Mouse (Mus musculus) neutrophil, adult 5-6 weeks (primary cell): ENCODE measurements around the gene Supt16. TPM values are rescaled to one million over a fixed set of nuclear protein-coding genes. Genes with fewer than 3 reads are reported as not detected.
A peak's percentile ranks its signal among the peaks of the same experiment; 100 is the strongest.

Experiments used
- ATAC-seq: fragments of 151-379, 151-347 bp; 2 replicates; pipeline ENCODE4 v1.8.0; 2017; ENCODE audit warnings: mild to moderate bottlenecking, moderate TSS enrichment; ENCODE audit not compliant: insufficient number of reproducible peaks, poor library complexity, low FRiP score, severe bottlenecking; ENCODE audit errors: extremely low read depth
- total RNA-seq: library from RNA; stranded (forward); fragments of 200-1000 nt; gene quantifications from 2 replicates; pipeline ENCODE4 v1.2.3, GENCODE M21; 2017

Gene Supt16
- 97.9 and 102 TPM in 2 replicates for total RNA-seq

GRCm38 (mm10) chr14:52197156-52197878, at the start of gene Supt16:
Supt16 (minus strand) TSS chr14:52197416.
- ATAC-seq = peak; percentile 84

- ATAC-seq = no peak
Observed at GRCm38 (mm10) chr14:52246129-52246528, 48.9 kb upstream of the Supt16 start.

- ATAC-seq = no peak
Observed at GRCm38 (mm10) chr14:52244690-52245042, 47.5 kb upstream of the Supt16 start.

GRCm38 (mm10) chr14:52244041-52244689, 46.9 kb upstream of the Supt16 start:
- peak; percentile 100 for ATAC-seq

GRCm38 (mm10) chr14:52236216-52236615, 39.0 kb upstream of the Supt16 start:
- no peak for ATAC-seq

- no peak for ATAC-seq
Observed at GRCm38 (mm10) chr14:52235165-52235564, 37.9 kb upstream of the Supt16 start.

GRCm38 (mm10) chr14:52232249-52232648, 35.0 kb upstream of the Supt16 start:
- no peak for ATAC-seq

GRCm38 (mm10) chr14:52225972-52226371, 28.8 kb upstream of the Supt16 start:
- no peak for ATAC-seq

- no peak for ATAC-seq
Observed at GRCm38 (mm10) chr14:52217261-52217660, 20.0 kb upstream of the Supt16 start.

GRCm38 (mm10) chr14:52199412-52199811, 2.2 kb upstream of the Supt16 start:
- ATAC-seq = no peak

GRCm38 (mm10) chr14:52198141-52198540, 925 bp upstream of the Supt16 start:
- ATAC-seq = no peak

GRCm38 (mm10) chr14:52196230-52197155, 723 bp downstream of the Supt16 start:
- no peak for ATAC-seq

GRCm38 (mm10) chr14:52195691-52196090, 1.5 kb downstream of the Supt16 start:
- peak; percentile 63 for ATAC-seq

- peak; percentile 69; the same call in 1 of the 2 replicates for ATAC-seq
Observed at GRCm38 (mm10) chr14:52190740-52191359, 6.4 kb downstream of the Supt16 start.

GRCm38 (mm10) chr14:52189519-52189918, 7.7 kb downstream of the Supt16 start:
- no peak for ATAC-seq

GRCm38 (mm10) chr14:52188788-52189187, 8.4 kb downstream of the Supt16 start:
- no peak for ATAC-seq

GRCm38 (mm10) chr14:52166571-52166970, 30.6 kb downstream of the Supt16 start:
- peak; percentile 60 for ATAC-seq

GRCm38 (mm10) chr14:52160911-52161310, 36.3 kb downstream of the Supt16 start:
- ATAC-seq = no peak

GRCm38 (mm10) chr14:52155008-52155407, 42.2 kb downstream of the Supt16 start:
- ATAC-seq = no peak
